ENCODE assay signal across 19 mouse cellular contexts in genomic region chr11:77095206-77095605, GRCm38 (mm10).
"Had no signal": no experiment of that assay in that cellular context is flagged by ENCODE, and none has a peak within 500 bp of the region (broad histone marks: within the 10 kb centered on the region; RNA-seq: fewer than 3 reads in every experiment).

No protein-coding gene starts in this region.

- ATAC-seq: liver, postnatal 0 days; midbrain, embryonic 13.5 days; midbrain, embryonic 16.5 days had no signal

- H3K4me1 ChIP-seq: stomach, embryonic 15.5 days had no signal

- H3K4me3 ChIP-seq: limb, embryonic 12.5 days; limb, embryonic 15.5 days; megakaryocyte, embryonic 14.5 days; midbrain, embryonic 10.5 days; midbrain, embryonic 13.5 days; myocyte; neural tube, embryonic 13.5 days; stomach, embryonic 15.5 days had no signal

- H3K9me3 ChIP-seq: limb, embryonic 12.5 days; limb, embryonic 15.5 days; megakaryocyte, embryonic 14.5 days; midbrain, embryonic 10.5 days; midbrain, embryonic 13.5 days; neural tube, embryonic 13.5 days; stomach, embryonic 15.5 days had no signal

- H3K27ac ChIP-seq: limb, embryonic 12.5 days; limb, embryonic 15.5 days; liver, embryonic 14.5 days; midbrain, embryonic 10.5 days; midbrain, embryonic 13.5 days; neural tube, embryonic 13.5 days; stomach, embryonic 15.5 days had no signal

- H3K4me2 ChIP-seq: limb, embryonic 12.5 days; limb, embryonic 15.5 days; liver, embryonic 11.5 days; midbrain, embryonic 13.5 days; neural tube, embryonic 13.5 days; stomach, embryonic 15.5 days had no signal

- H3K9ac ChIP-seq: limb, embryonic 12.5 days; limb, embryonic 15.5 days; liver, embryonic 14.5 days; liver, postnatal 0 days; midbrain, embryonic 13.5 days; neural tube, embryonic 13.5 days; stomach, embryonic 15.5 days had no signal

- DNase-seq: kidney, adult 8-10 months; kidney, postnatal 36 days; left cerebral cortex, postnatal 4 days; liver, postnatal 0 days; retina, postnatal 1 day; right cerebral cortex, postnatal 25 days; spleen, adult 18-20 months; thymus, postnatal 25 days had no signal

- H3K36me3 ChIP-seq: limb, embryonic 12.5 days; limb, embryonic 15.5 days; midbrain, embryonic 10.5 days; midbrain, embryonic 13.5 days; neural tube, embryonic 13.5 days; stomach, embryonic 15.5 days had no signal

- H3K27me3 ChIP-seq: limb, embryonic 15.5 days; neural tube, embryonic 13.5 days had no signal
